Mouse (Mus musculus) midbrain, embryonic 16.5 days (tissue): ENCODE measurements around the gene Rpap3. TPM values are rescaled to one million over a fixed set of nuclear protein-coding genes. Genes with fewer than 3 reads are reported as not detected.

ENCODE experiments used
- ATAC-seq: fragments of 200-750 bp; cut with Nextera tagmentation; 2 replicates; pipeline ENCODE4 v1.8.0; 2017; ENCODE audit warnings: moderate TSS enrichment
- H3K27ac ChIP-seq: fragments of 300-500 bp; sonication (generic); 2 replicates; pipeline ENCODE4 v1.5.1; 2014; ENCODE audit warnings: mild to moderate bottlenecking, low read length, mixed read lengths
- H3K27me3 ChIP-seq: fragments of 300-500 bp; sonication (generic); 2 replicates; pipeline ENCODE4 v1.6.1; 2014; ENCODE audit warnings: low read depth, low read length, mixed read lengths; ENCODE audit not compliant: control insufficient read depth, insufficient read depth
- H3K36me3 ChIP-seq: fragments of 300-500 bp; sonication (generic); 2 replicates; pipeline ENCODE4 v1.6.1; 2014; ENCODE audit warnings: mild to moderate bottlenecking, low read length, moderate library complexity, mixed read lengths; ENCODE audit not compliant: control insufficient read depth, insufficient read depth
- H3K4me1 ChIP-seq: fragments of 300-500 bp; sonication (generic); 2 replicates; pipeline ENCODE4 v1.6.1; 2014; ENCODE audit warnings: mild to moderate bottlenecking, low read length, mixed read lengths; ENCODE audit not compliant: control insufficient read depth, insufficient read depth
- H3K4me2 ChIP-seq: fragments of 300-500 bp; sonication (generic); 2 replicates; pipeline ENCODE4 v1.6.1; 2014; ENCODE audit warnings: mild to moderate bottlenecking, low read length, mixed read lengths
- H3K4me3 ChIP-seq: fragments of 300-500 bp; sonication (generic); 2 replicates; pipeline ENCODE4 v1.5.1; 2014; ENCODE audit warnings: low read depth, mild to moderate bottlenecking, low read length, moderate library complexity, mixed read lengths
- H3K9ac ChIP-seq: fragments of 300-500 bp; sonication (generic); 2 replicates; pipeline ENCODE4 v1.6.1; 2014; ENCODE audit warnings: low read depth, low read length, mixed read lengths
- H3K9me3 ChIP-seq: fragments of 300-500 bp; sonication (generic); replicated peaks from 2 replicates; pipeline ENCODE4 v1.6.1; 2014; ENCODE audit warnings: mild to moderate bottlenecking, low read length, mixed read lengths; ENCODE audit not compliant: control insufficient read depth, poor library complexity, severe bottlenecking
- WGBS: fragments of 180-500 bp; shearing (Covaris S2); extraction: QIAGEN DNeasy Blood & Tissue Kit; methylation state at CpG from one replicate; pipeline ENCODE4 v1.1.7; 2014; 5-methylcytosine and 5-hydroxymethylcytosine counted together
- polyA plus RNA-seq: library from polyadenylated mRNA; unstranded; fragments of >200 nt; fragmentation: Nextera tagmentation; extraction: Ambion mirVana; gene quantifications from 2 replicates; pipeline ENCODE4 v1.2.1, GENCODE M21; 2015

Rpap3 gene
- polyA plus RNA-seq, 1 experiment from 2014 or later = 41.9 TPM

- Histone ChIP-seq H3K4me2 (no peak overlapping the region), H3K9me3 (0 out of 2 replicates have a peak, but pooled peaks cover 2% of the 10 kb centered on the region), H3K27ac (no peak overlapping the region), H3K9ac (no peak overlapping the region), H3K36me3 (no peaks in the 10 kb centered on the region; the same call in 1 of the 2 replicates), H3K4me3 (no peak overlapping the region), H3K4me1 (peaks cover 6% of the 10 kb centered on the region; the same call in 1 of the 2 replicates), H3K27me3 (no peaks in the 10 kb centered on the region)
- ATAC-seq = no peak
- WGBS = 42% methylated on average over 7 of the region's 7 CpGs
Observed at GRCm38 (mm10) chr15:97742074-97742473, 36.4 kb upstream of the Rpap3 start.

GRCm38 (mm10) chr15:97741662-97742061 lies 36.0 kb upstream of the Rpap3 start:
- H3K4me3 ChIP-seq = no peak overlapping the region
- no peak overlapping the region for H3K4me2 ChIP-seq
- 81% methylated on average over 12 of the region's 12 CpGs for WGBS
- 0 out of 2 replicates have a peak, but pooled peaks cover 2% of the 10 kb centered on the region for H3K9me3 ChIP-seq
- H3K36me3 ChIP-seq = no peaks in the 10 kb centered on the region; the same call in 1 of the 2 replicates
- H3K27ac ChIP-seq = peak overlapping the region; percentile 14; the same call in 1 of the 2 replicates
- no peak overlapping the region for H3K9ac ChIP-seq
- ATAC-seq = no peak
- H3K27me3 ChIP-seq = no peaks in the 10 kb centered on the region
- H3K4me1 ChIP-seq = peaks cover 6% of the 10 kb centered on the region; the same call in 1 of the 2 replicates

- Histone ChIP-seq H3K27me3 (no peaks in the 10 kb centered on the region), H3K9ac (no peak overlapping the region), H3K4me3 (no peak overlapping the region), H3K4me1 (peaks cover 6% of the 10 kb centered on the region; the same call in 1 of the 2 replicates), H3K9me3 (0 out of 2 replicates have a peak, but pooled peaks cover 2% of the 10 kb centered on the region), H3K4me2 (no peak overlapping the region), H3K27ac (no peak overlapping the region), H3K36me3 (no peaks in the 10 kb centered on the region)
- 87% methylated on average over 9 of the region's 9 CpGs for WGBS
- no peak for ATAC-seq
Observed at GRCm38 (mm10) chr15:97740283-97740732, 34.7 kb upstream of the Rpap3 start.

- WGBS = 96% methylated on average over 7 of the region's 7 CpGs
Observed at GRCm38 (mm10) chr15:97738923-97739322, 33.3 kb upstream of the Rpap3 start.

GRCm38 (mm10) chr15:97731988-97732387 lies 26.4 kb upstream of the Rpap3 start:
- no peaks in the 10 kb centered on the region for H3K36me3 ChIP-seq
- no peak overlapping the region for H3K9ac ChIP-seq
- no peak overlapping the region for H3K4me2 ChIP-seq
- 87% methylated on average over 11 of the region's 11 CpGs for WGBS
- H3K4me3 ChIP-seq = no peak overlapping the region
- ATAC-seq = no peak
- H3K27me3 ChIP-seq = no peaks in the 10 kb centered on the region
- H3K27ac ChIP-seq = no peak overlapping the region
- no peaks in the 10 kb centered on the region for H3K4me1 ChIP-seq
- no peaks in the 10 kb centered on the region for H3K9me3 ChIP-seq

More at GRCm38 (mm10) chr15:97738923-97739322, 33.3 kb upstream of the Rpap3 start:
- Histone ChIP-seq H3K27me3 (no peaks in the 10 kb centered on the region), H3K9me3 (0 out of 2 replicates have a peak, but pooled peaks cover 2% of the 10 kb centered on the region), H3K9ac (no peak overlapping the region), H3K4me3 (no peak overlapping the region), H3K4me2 (no peak overlapping the region), H3K36me3 (no peaks in the 10 kb centered on the region), H3K4me1 (peaks cover 6% of the 10 kb centered on the region; the same call in 1 of the 2 replicates), H3K27ac (no peak overlapping the region)
- no peak for ATAC-seq

GRCm38 (mm10) chr15:97731111-97731510 lies 25.5 kb upstream of the Rpap3 start, which contains the start of gene Endou:
Gene Endou (minus strand): TSS chr15:97731339.
- Histone ChIP-seq H3K9ac (no peak within 1 kb of the TSS), H3K36me3 (no peaks in the 10 kb centered on the region), H3K4me2 (no peak within 1 kb of the TSS), H3K9me3 (no peaks in the 10 kb centered on the region), H3K4me1 (no peaks in the 10 kb centered on the region), H3K27ac (no peak within 1 kb of the TSS), H3K4me3 (no peak within 1 kb of the TSS), H3K27me3 (no peaks in the 10 kb centered on the region)
- WGBS = 93% methylated on average over 8 of the region's 8 CpGs
- ATAC-seq = no peak

- H3K9me3 ChIP-seq = no peaks in the 10 kb centered on the region
- no peak overlapping the region for H3K9ac ChIP-seq
- no peaks in the 10 kb centered on the region for H3K36me3 ChIP-seq
- H3K4me2 ChIP-seq = no peak overlapping the region
- no peak overlapping the region for H3K27ac ChIP-seq
- no peak overlapping the region for H3K4me3 ChIP-seq
- no peaks in the 10 kb centered on the region for H3K4me1 ChIP-seq
- H3K27me3 ChIP-seq = no peaks in the 10 kb centered on the region
- WGBS = 58% methylated on average over 6 of the region's 6 CpGs
- ATAC-seq = no peak
Observed at GRCm38 (mm10) chr15:97730365-97730764, 24.7 kb upstream of the Rpap3 start.

GRCm38 (mm10) chr15:97728804-97729203 lies 23.2 kb upstream of the Rpap3 start:
- no peaks in the 10 kb centered on the region for H3K9me3 ChIP-seq
- no peaks in the 10 kb centered on the region for H3K36me3 ChIP-seq
- no peaks in the 10 kb centered on the region for H3K4me1 ChIP-seq
- no peaks in the 10 kb centered on the region for H3K27me3 ChIP-seq
- ATAC-seq = no peak
- no peak overlapping the region for H3K4me3 ChIP-seq
- WGBS = 70% methylated on average over 7 of the region's 7 CpGs
- no peak overlapping the region for H3K9ac ChIP-seq
- H3K4me2 ChIP-seq = no peak overlapping the region
- H3K27ac ChIP-seq = no peak overlapping the region

GRCm38 (mm10) chr15:97728394-97728793 lies 22.8 kb upstream of the Rpap3 start:
- no peak overlapping the region for H3K4me2 ChIP-seq
- no peaks in the 10 kb centered on the region for H3K36me3 ChIP-seq
- 92% methylated on average over 11 of the region's 11 CpGs for WGBS
- no peak overlapping the region for H3K4me3 ChIP-seq
- no peak overlapping the region for H3K9ac ChIP-seq
- H3K27me3 ChIP-seq = no peaks in the 10 kb centered on the region
- ATAC-seq = no peak
- no peaks in the 10 kb centered on the region for H3K9me3 ChIP-seq
- no peaks in the 10 kb centered on the region for H3K4me1 ChIP-seq
- no peak overlapping the region for H3K27ac ChIP-seq
